Mouse (Mus musculus) heart, postnatal 4 days (tissue): Measurements from ENCODE around the gene Pgam2. TPM values are rescaled to one million over a fixed set of nuclear protein-coding genes. Genes with fewer than 3 reads are reported as not detected.
"Not testable (repeated sequence)": the region's sequence is repeated elsewhere in the genome, so short reads cannot be mapped to it uniquely, and the experiment has no call there.

Experiments
- DNase-seq: peaks from one replicate; pipeline ENCODE4 v3.0.0; 2021
- total RNA-seq, 2 experiments: library from RNA; stranded (reverse); gene quantifications; 2 replicates each; pipeline ENCODE4 v1.2.3; 2021

The Pgam2 gene
- 100 to 1,000 TPM; 715 to 738 TPM for total RNA-seq

- DNase-seq, result peak; percentile 76
Measured at GRCm38 (mm10) chr11:5803551-5803981, at the start of gene Pgam2. Pgam2 (minus strand) TSS chr11:5803733.

GRCm38 (mm10) chr11:5852314-5852713 lies 48.8 kb upstream of the Pgam2 start:
- DNase-seq, result no peak

- DNase-seq, result no peak
Measured at GRCm38 (mm10) chr11:5851021-5851736, 47.6 kb upstream of the Pgam2 start.

GRCm38 (mm10) chr11:5850452-5850851 lies 46.9 kb upstream of the Pgam2 start:
- no peak for DNase-seq

GRCm38 (mm10) chr11:5849316-5849715 lies 45.8 kb upstream of the Pgam2 start:
- DNase-seq, result peak; percentile 33

- peak; percentile 44 for DNase-seq
Measured at GRCm38 (mm10) chr11:5848741-5849140, 45.2 kb upstream of the Pgam2 start.

GRCm38 (mm10) chr11:5846639-5847345 lies 43.3 kb upstream of the Pgam2 start:
- DNase-seq, result peak; percentile 58

- no peak for DNase-seq
Measured at GRCm38 (mm10) chr11:5843131-5843530, 39.6 kb upstream of the Pgam2 start.

GRCm38 (mm10) chr11:5841751-5842150 lies 38.2 kb upstream of the Pgam2 start:
- DNase-seq, result no peak

- no peak for DNase-seq
Measured at GRCm38 (mm10) chr11:5840346-5840745, 36.8 kb upstream of the Pgam2 start.

- peak; percentile 96 for DNase-seq
Measured at GRCm38 (mm10) chr11:5837251-5838246, 34.0 kb upstream of the Pgam2 start, which contains the start of gene Polm. Polm (minus strand) TSS chr11:5838016.

- no peak for DNase-seq
Measured at GRCm38 (mm10) chr11:5836126-5836525, 32.6 kb upstream of the Pgam2 start.

GRCm38 (mm10) chr11:5835057-5835456 lies 31.5 kb upstream of the Pgam2 start:
- DNase-seq, result no peak

GRCm38 (mm10) chr11:5834506-5834905 lies 31.0 kb upstream of the Pgam2 start:
- no peak for DNase-seq

GRCm38 (mm10) chr11:5829327-5829726 lies 25.8 kb upstream of the Pgam2 start:
- DNase-seq, result no peak

GRCm38 (mm10) chr11:5828509-5829191 lies 25.1 kb upstream of the Pgam2 start:
- no peak for DNase-seq

- no peak for DNase-seq
Measured at GRCm38 (mm10) chr11:5827931-5828330, 24.4 kb upstream of the Pgam2 start.

GRCm38 (mm10) chr11:5825432-5825831 lies 21.9 kb upstream of the Pgam2 start:
- DNase-seq, result no peak

GRCm38 (mm10) chr11:5819223-5819622 lies 15.7 kb upstream of the Pgam2 start:
- no peak for DNase-seq

- no peak for DNase-seq
Measured at GRCm38 (mm10) chr11:5813381-5813780, 9.8 kb upstream of the Pgam2 start.

- not testable (repeated sequence) for DNase-seq
Measured at GRCm38 (mm10) chr11:5809487-5809886, 6.0 kb upstream of the Pgam2 start.

- DNase-seq, result no peak
Measured at GRCm38 (mm10) chr11:5807956-5808355, 4.4 kb upstream of the Pgam2 start.
